Mouse (Mus musculus): ENCODE results near the gene Arhgap11a. TPM values are rescaled to one million over a fixed set of nuclear protein-coding genes. Genes with fewer than 3 reads are reported as not detected.

Arhgap11a gene
- polyA plus RNA-seq, 1 experiment, result 1.9 TPM

DNA sequence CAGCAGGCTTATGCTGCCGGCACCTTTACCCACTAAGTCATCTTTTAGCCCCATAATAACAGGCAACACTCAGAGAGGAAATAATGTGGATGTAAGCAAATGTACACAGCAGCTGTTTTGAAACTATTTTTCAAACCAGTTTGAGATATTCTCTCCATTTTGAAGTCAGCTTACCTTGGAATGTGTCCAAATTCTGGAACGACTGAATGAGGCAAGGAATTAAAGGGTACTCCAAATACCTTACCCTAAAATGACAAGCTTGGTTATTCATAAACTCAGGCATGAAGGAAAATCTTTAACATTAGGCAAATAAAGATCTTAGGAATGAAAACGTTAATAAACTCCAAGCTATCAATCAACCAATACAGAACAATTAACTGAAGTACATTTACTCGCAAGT is 3.4 kb downstream of the Arhgap11a start:
- no peak for TF ChIP-seq TAL1 (IDR thresholded peaks at IDR 0.05; ENCODE audit: low read length)
- H3K36me3 ChIP-seq (ENCODE audit: control insufficient read depth), result peaks cover 70% of the 10 kb centered on the region

GRCm38 (mm10) chr2:113841656-113842437 is 6.6 kb downstream of the Arhgap11a start:
- H3K36me3 ChIP-seq (ENCODE audit: control insufficient read depth), result peaks cover 98% of the 10 kb centered on the region
- H3K9me3 ChIP-seq (ENCODE audit: control insufficient read depth, low read length), result no peaks in the 10 kb centered on the region
- peaks cover 24% of the 10 kb centered on the region for H3K4me1 ChIP-seq (ENCODE audit: control insufficient read depth)
- TF ChIP-seq GATA1 (IDR thresholded peaks at IDR 0.05; ENCODE audit: low read length) (no peak), TAL1 (IDR thresholded peaks at IDR 0.05; ENCODE audit: low read length) (no peak)
- H3K4me3 ChIP-seq (replicated peaks), result no peak overlapping the region
- H3K27me3 ChIP-seq (ENCODE audit: control insufficient read depth), result no peaks in the 10 kb centered on the region

More for the DNA sequence above, 3.4 kb downstream of the Arhgap11a start:
- Histone ChIP-seq H3K4me3 (replicated peaks) (no peak overlapping the region), H3K4me1 (ENCODE audit: control insufficient read depth) (peaks cover 33% of the 10 kb centered on the region), H3K9me3 (ENCODE audit: control insufficient read depth, low read length) (no peaks in the 10 kb centered on the region), H3K27me3 (ENCODE audit: control insufficient read depth) (no peaks in the 10 kb centered on the region)

DNA sequence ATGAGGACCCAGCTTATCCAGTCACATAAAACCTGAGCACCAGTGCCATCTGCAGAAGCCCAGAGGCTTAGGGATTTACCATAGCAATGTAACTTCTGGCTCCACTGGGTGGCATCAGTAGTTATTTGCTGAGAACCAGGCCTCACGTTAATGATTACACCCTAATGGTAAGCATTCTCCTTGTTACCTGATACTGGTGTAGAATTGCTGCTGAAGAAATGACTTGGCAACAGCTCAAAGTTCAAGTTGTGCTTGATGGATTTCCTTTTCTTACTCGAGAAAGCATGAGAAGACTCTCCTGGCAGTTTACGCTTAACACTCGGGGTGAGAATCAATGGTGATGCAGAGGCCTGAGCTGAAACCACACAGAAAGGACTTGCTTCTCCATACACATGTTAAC is 9.0 kb downstream of the Arhgap11a start:
- H3K36me3 ChIP-seq (ENCODE audit: control insufficient read depth), result peaks cover 98% of the 10 kb centered on the region
- TF ChIP-seq GATA1 (IDR thresholded peaks at IDR 0.05; ENCODE audit: low read length), result no peak
- no peak for TF ChIP-seq TAL1 (IDR thresholded peaks at IDR 0.05; ENCODE audit: low read length)

GRCm38 (mm10) chr2:113835219-113835618 is 13.2 kb downstream of the Arhgap11a start:
- no peaks in the 10 kb centered on the region for H3K9me3 ChIP-seq (ENCODE audit: control insufficient read depth, low read length)
- TF ChIP-seq GATA1 (IDR thresholded peaks at IDR 0.05; ENCODE audit: low read length) (no peak), TAL1 (IDR thresholded peaks at IDR 0.05; ENCODE audit: low read length) (no peak)
- peaks cover 96% of the 10 kb centered on the region for H3K36me3 ChIP-seq (ENCODE audit: control insufficient read depth)
- H3K27me3 ChIP-seq (ENCODE audit: control insufficient read depth), result no peaks in the 10 kb centered on the region
- peaks cover 12% of the 10 kb centered on the region for H3K4me1 ChIP-seq (ENCODE audit: control insufficient read depth)
- H3K4me3 ChIP-seq (replicated peaks), result no peak overlapping the region

More for the DNA sequence above, 9.0 kb downstream of the Arhgap11a start:
- Histone ChIP-seq H3K4me3 (replicated peaks) (no peak overlapping the region), H3K4me1 (ENCODE audit: control insufficient read depth) (peaks cover 6% of the 10 kb centered on the region), H3K27me3 (ENCODE audit: control insufficient read depth) (no peaks in the 10 kb centered on the region), H3K9me3 (ENCODE audit: control insufficient read depth, low read length) (no peaks in the 10 kb centered on the region)

DNA sequence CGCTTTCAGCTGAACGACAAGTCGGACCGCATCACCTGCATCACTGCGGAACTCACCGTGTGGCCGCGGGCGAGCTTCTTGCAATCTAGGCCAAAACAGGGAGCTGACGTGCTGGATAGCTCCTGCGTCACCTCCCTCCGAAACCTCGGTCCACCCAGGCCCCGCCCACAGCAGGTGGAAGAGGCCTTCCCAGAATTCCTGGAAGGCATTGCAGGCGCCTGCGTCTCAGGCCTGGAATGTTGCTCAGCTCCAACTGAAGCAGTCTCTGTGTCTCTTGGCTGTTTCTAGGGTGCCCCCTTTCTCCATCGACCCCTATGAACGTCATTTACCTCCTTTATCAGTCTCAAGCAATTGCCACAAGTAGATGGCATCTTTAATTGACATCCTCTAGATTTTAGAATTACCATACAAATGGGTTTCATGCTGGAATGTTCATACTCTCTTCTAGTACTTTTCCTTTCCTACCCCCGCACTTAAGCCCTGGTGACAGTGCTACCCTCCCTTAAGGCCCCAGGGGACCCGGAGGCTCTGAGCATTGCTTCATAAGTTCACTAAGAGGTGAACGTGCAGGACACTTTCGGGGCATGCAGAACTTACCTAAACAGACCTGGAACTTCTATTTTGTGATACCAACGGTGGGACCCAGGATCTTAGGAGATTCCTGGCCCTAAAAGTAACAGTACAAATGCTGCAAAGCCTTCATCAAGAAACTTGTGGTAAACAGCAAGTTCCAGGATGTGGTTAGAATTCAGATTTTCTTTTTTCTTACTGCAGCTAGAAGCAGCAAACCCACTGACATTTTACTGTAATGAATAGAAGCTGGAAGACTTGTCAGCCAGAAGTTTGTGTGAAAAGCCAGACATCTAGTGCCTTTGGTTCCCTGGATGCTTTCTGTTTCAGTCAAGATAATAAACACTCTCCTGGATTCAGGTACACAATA is 19.2 kb downstream of the Arhgap11a start, which contains the start of gene Scg5:
Scg5 (minus strand) TSS at position 179 of the 940 bp plus-strand sequence.
- no peak within 1 kb of the TSS for H3K4me3 ChIP-seq (replicated peaks)
- H3K9me3 ChIP-seq (ENCODE audit: control insufficient read depth, low read length), result no peaks in the 10 kb centered on the region
- H3K4me1 ChIP-seq (ENCODE audit: control insufficient read depth), result peaks cover 12% of the 10 kb centered on the region
- H3K36me3 ChIP-seq (ENCODE audit: control insufficient read depth), result peaks cover 86% of the 10 kb centered on the region
- no peak for TF ChIP-seq GATA1 (IDR thresholded peaks at IDR 0.05; ENCODE audit: low read length)
- TF ChIP-seq TAL1 (IDR thresholded peaks at IDR 0.05; ENCODE audit: low read length), result no peak
- no peaks in the 10 kb centered on the region for H3K27me3 ChIP-seq (ENCODE audit: control insufficient read depth)

- Histone ChIP-seq H3K4me3 (replicated peaks) (no peak overlapping the region), H3K4me1 (ENCODE audit: control insufficient read depth) (peaks cover 6% of the 10 kb centered on the region), H3K36me3 (ENCODE audit: control insufficient read depth) (peaks cover 78% of the 10 kb centered on the region), H3K9me3 (ENCODE audit: control insufficient read depth, low read length) (no peaks in the 10 kb centered on the region), H3K27me3 (ENCODE audit: control insufficient read depth) (no peaks in the 10 kb centered on the region)
- TF ChIP-seq TAL1 (IDR thresholded peaks at IDR 0.05; ENCODE audit: low read length) (no peak), GATA1 (IDR thresholded peaks at IDR 0.05; ENCODE audit: low read length) (no peak)
Observed at GRCm38 (mm10) chr2:113828086-113828942, 20.1 kb downstream of the Arhgap11a start.

DNA sequence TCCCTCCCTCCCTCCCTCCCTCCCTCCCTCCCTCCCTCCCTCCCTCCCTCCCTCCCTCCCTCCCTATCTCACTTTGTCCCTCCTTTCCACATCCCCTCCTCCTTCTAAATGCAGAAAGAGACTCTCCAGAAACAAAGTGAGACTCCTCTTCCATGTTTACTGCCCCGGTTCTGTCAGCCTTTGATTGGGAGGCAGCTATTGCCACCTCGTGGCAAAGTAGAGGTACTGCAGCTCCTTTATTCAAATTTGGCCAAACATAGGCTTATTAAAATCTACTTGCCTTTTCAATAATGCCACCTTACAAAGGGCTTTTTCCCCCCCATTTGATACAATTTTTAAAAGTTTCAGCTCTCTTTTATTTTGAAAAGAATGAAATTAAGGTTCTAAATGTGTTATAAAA is 24.6 kb downstream of the Arhgap11a start:
- no peak overlapping the region for H3K4me3 ChIP-seq (replicated peaks)
- no peaks in the 10 kb centered on the region for H3K27me3 ChIP-seq (ENCODE audit: control insufficient read depth)
- H3K4me1 ChIP-seq (ENCODE audit: control insufficient read depth), result no peaks in the 10 kb centered on the region
- H3K36me3 ChIP-seq (ENCODE audit: control insufficient read depth), result peaks cover 50% of the 10 kb centered on the region
- H3K9me3 ChIP-seq (ENCODE audit: control insufficient read depth, low read length), result no peaks in the 10 kb centered on the region
- TF ChIP-seq TAL1 (IDR thresholded peaks at IDR 0.05; ENCODE audit: low read length), result no peak
- TF ChIP-seq GATA1 (IDR thresholded peaks at IDR 0.05; ENCODE audit: low read length), result no peak

DNA sequence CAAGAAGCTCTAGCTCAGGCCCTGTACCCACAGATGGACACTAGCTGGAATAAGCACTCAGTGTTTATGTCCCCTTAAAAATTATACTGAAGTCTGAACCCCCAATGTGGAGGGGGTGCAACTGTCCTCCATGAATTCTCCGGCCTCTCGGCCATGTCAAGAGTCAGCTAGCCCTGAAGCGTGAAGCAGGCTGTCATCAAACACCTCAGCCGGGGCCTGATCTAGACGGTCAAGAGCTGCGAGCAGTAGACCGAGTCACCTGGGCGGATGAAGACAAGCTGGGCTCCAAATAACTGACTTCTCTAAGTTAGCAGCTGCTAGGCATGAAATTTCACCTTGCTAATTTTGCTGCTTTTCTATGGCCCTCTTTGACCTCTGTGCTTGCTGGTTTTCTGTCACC is 26.1 kb downstream of the Arhgap11a start:
- H3K27me3 ChIP-seq (ENCODE audit: control insufficient read depth), result no peaks in the 10 kb centered on the region
- H3K4me3 ChIP-seq (replicated peaks), result no peak overlapping the region
- H3K4me1 ChIP-seq (ENCODE audit: control insufficient read depth), result no peaks in the 10 kb centered on the region
- H3K36me3 ChIP-seq (ENCODE audit: control insufficient read depth), result peaks cover 39% of the 10 kb centered on the region
- no peaks in the 10 kb centered on the region for H3K9me3 ChIP-seq (ENCODE audit: control insufficient read depth, low read length)
- TF ChIP-seq TAL1 (IDR thresholded peaks at IDR 0.05; ENCODE audit: low read length) (no peak), GATA1 (IDR thresholded peaks at IDR 0.05; ENCODE audit: low read length) (no peak)
